Mouse (Mus musculus): ENCODE measurements around the gene Rab30. TPM values are rescaled to one million over a fixed set of nuclear protein-coding genes. Genes with fewer than 3 reads are reported as not detected.

The Rab30 gene
- polyA plus RNA-seq (2015; fragmentation: Illumina TruSeq; extraction: RNeasy Lipid Tissue Mini Kit (QIAGEN cat#74804); ENCODE audit: insufficient read depth, low read depth, low replicate concordance) = 3.3 TPM

GRCm38 (mm10) chr7:92741152-92741860 is at the start of gene Rab30:
TSS of gene Rab30 (plus strand) at chr7:92741603.

GRCm38 (mm10) chr7:92874116-92874675 is 132.8 kb downstream of the Rab30 start, which contains the start of the genes Ddias and Prcp:
TSS of gene Ddias (minus strand) at chr7:92874247.
TSS of gene Prcp (plus strand) at chr7:92874470.

Other genes starting within 250 kb of the Rab30 start
- gene Ccdc90b, start 180.5 kb upstream of the Rab30 start, polyA plus RNA-seq (2015; fragmentation: Illumina TruSeq; extraction: RNeasy Lipid Tissue Mini Kit (QIAGEN cat#74804); ENCODE audit: insufficient read depth, low read depth, low replicate concordance) = 4.7 TPM
- gene Ankrd42, start 104.5 kb upstream of the Rab30 start, polyA plus RNA-seq (2015; fragmentation: Illumina TruSeq; extraction: RNeasy Lipid Tissue Mini Kit (QIAGEN cat#74804); ENCODE audit: insufficient read depth, low read depth, low replicate concordance) = not detected
- 15.0 TPM for gene Pcf11, start 71.7 kb upstream of the Rab30 start, polyA plus RNA-seq (2015; fragmentation: Illumina TruSeq; extraction: RNeasy Lipid Tissue Mini Kit (QIAGEN cat#74804); ENCODE audit: insufficient read depth, low read depth, low replicate concordance)
- gene Ddias, start 132.6 kb downstream of the Rab30 start, polyA plus RNA-seq (2015; fragmentation: Illumina TruSeq; extraction: RNeasy Lipid Tissue Mini Kit (QIAGEN cat#74804); ENCODE audit: insufficient read depth, low read depth, low replicate concordance) = not detected
- 8.3 TPM for gene Prcp, start 132.9 kb downstream of the Rab30 start, polyA plus RNA-seq (2015; fragmentation: Illumina TruSeq; extraction: RNeasy Lipid Tissue Mini Kit (QIAGEN cat#74804); ENCODE audit: insufficient read depth, low read depth, low replicate concordance)